Mouse (Mus musculus): ENCODE measurements at regions not wholly inside any gene's neighbourhood (a gene's known extent, or its start where the extent isn't known, plus 50 kb on each side); places are given as distances from the start of the nearest gene placed in this dataset.

DNA sequence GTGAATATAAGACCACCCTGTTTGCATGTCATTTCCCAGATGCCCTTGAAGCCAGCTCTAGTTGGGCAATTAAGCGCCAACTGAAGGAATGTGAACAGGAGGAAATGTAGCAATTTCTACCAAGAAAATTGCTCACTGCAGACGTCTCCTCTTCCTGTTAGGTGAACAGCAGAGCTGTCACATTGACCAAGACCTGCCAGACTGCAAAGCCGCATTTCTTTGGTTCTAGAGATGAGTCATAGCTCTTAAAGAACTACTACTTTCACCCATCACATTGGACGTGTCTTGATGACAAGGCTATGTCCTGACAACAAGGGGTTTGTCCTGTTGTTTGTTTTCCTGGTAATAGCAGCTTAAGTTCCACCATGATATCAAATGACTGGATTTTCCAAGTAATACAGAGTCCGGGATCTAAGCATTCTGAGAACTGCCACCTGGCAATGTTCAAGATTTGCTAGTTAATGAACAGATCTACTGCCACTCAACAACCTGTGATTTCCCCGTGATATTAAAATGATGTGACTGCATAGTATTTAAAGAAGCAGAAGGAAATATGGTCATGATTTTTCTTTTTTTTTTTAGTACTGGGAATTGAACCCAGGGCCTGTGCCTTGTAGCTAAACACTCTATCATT lies 68.2 kb upstream of the Fndc3a start:
- Histone ChIP-seq H3K4me2 (no peak overlapping the region), H3K4me1 (replicated peaks) (0 out of 2 replicates have a peak, but pooled peaks cover 1% of the 10 kb centered on the region), H3K4me3 (replicated peaks) (no peak overlapping the region), H3K27me3 (no peaks in the 10 kb centered on the region), H3K9me3 (0 out of 2 replicates have a peak, but pooled peaks cover 3% of the 10 kb centered on the region), H3K27ac (no peak overlapping the region), H3K9ac (replicated peaks) (no peak overlapping the region), H3K36me3 (no peaks in the 10 kb centered on the region)
- no peak for ATAC-seq (ENCODE audit: insufficient number of reproducible peaks, insufficient read depth, low FRiP score, low TSS enrichment, low read depth)
- WGBS = 72% methylated on average over 6 of the region's 6 CpGs

DNA sequence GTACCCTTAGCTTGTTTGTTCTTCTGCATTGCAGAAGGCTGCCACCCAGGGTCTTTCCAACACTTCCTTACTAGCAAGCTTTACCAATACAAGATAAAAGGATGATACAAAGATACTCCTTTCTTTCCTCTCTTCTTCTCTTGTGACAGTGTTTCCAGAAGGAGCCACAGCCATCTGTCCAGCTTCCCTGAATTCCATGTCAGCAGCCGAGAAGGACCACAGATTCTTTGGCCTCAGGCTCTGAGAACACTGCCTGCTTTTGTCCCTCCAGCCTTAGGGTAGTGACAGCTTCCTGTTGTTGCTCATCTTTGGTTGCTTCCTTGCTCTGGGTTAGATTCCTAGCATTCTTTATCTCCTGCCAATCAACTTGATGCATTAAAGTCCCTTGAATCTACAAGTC lies 60.4 kb upstream of the Fndc3a start:
- H3K27ac ChIP-seq = no peak overlapping the region
- WGBS = 44% methylated on average over 1 of the region's 1 CpGs
- H3K9me3 ChIP-seq = 0 out of 2 replicates have a peak, but pooled peaks cover 6% of the 10 kb centered on the region
- no peak overlapping the region for H3K4me2 ChIP-seq
- H3K4me1 ChIP-seq (replicated peaks) = no peaks in the 10 kb centered on the region
- no peaks in the 10 kb centered on the region for H3K27me3 ChIP-seq
- no peak for ATAC-seq (ENCODE audit: insufficient number of reproducible peaks, insufficient read depth, low FRiP score, low TSS enrichment, low read depth)
- no peak overlapping the region for H3K4me3 ChIP-seq (replicated peaks)
- H3K9ac ChIP-seq (replicated peaks) = no peak overlapping the region
- H3K36me3 ChIP-seq = no peaks in the 10 kb centered on the region

DNA sequence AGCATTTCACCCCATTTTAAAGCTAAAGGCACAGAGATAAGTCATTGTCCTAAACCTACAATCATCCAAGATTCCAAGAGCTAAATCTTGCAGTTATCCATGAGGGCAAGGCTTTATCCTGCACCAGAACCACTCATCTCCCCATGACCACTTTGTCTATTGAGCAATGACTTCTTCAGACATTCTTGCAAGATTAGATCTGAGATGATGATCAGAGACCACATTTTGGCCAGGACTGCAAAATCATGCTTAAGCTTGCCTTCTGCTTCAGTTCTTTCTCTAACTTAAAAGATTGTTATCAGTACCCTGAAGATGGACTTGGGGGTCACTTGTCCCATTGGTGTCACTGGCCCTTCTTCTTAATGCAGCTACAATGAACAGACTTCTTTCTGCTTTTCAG lies 50.3 kb upstream of the Fndc3a start:
- Histone ChIP-seq H3K9me3 (no peaks in the 10 kb centered on the region), H3K36me3 (no peaks in the 10 kb centered on the region), H3K9ac (replicated peaks) (no peak overlapping the region), H3K4me2 (no peak overlapping the region), H3K4me3 (replicated peaks) (no peak overlapping the region), H3K4me1 (replicated peaks) (no peaks in the 10 kb centered on the region), H3K27me3 (no peaks in the 10 kb centered on the region), H3K27ac (no peak overlapping the region)
- no peak for ATAC-seq (ENCODE audit: insufficient number of reproducible peaks, insufficient read depth, low FRiP score, low TSS enrichment, low read depth)
